Mouse (Mus musculus) testis, adult 2 months (tissue): Measurements from ENCODE around the gene Pqlc2. TPM values are rescaled to one million over a fixed set of nuclear protein-coding genes. Genes with fewer than 3 reads are reported as not detected.

ENCODE experiments used
- H3K27ac ChIP-seq: fragments of 200-500 bp; 2 replicates; pipeline ENCODE4 v1.5.1; 2012; ENCODE audit warnings: low read depth, low read length; ENCODE audit not compliant: control insufficient read depth, insufficient read depth
- H3K27me3 ChIP-seq: fragments of 200-500 bp; 2 replicates; pipeline ENCODE4 v1.6.1; 2012; ENCODE audit warnings: mild to moderate bottlenecking, low read length, moderate library complexity; ENCODE audit not compliant: control insufficient read depth, insufficient read depth
- H3K36me3 ChIP-seq: fragments of 200-500 bp; 2 replicates; pipeline ENCODE4 v1.6.1; 2012; ENCODE audit warnings: mild to moderate bottlenecking, low read length; ENCODE audit not compliant: control insufficient read depth, insufficient read depth
- H3K4me1 ChIP-seq: fragments of 200-500 bp; 2 replicates; pipeline ENCODE4 v1.6.1; 2012; ENCODE audit warnings: low read length; ENCODE audit not compliant: control insufficient read depth, insufficient read depth
- H3K4me3 ChIP-seq: fragments of 200-500 bp; 2 replicates; pipeline ENCODE4 v1.5.1; 2012; ENCODE audit warnings: low read depth, mild to moderate bottlenecking, low read length, moderate library complexity, mixed read lengths; ENCODE audit not compliant: control insufficient read depth
- CTCF ChIP-seq: fragments of 200-500 bp; IDR thresholded peaks from 2 replicates; pipeline ENCODE4 v1.5.1; 2012; ENCODE audit warnings: low read depth, mild to moderate bottlenecking, inconsistent platforms, low read length, moderate library complexity; ENCODE audit not compliant: control insufficient read depth, insufficient read depth, insufficient replicate concordance
- POLR2A ChIP-seq: fragments of 200-500 bp; IDR thresholded peaks from 2 replicates; pipeline ENCODE4 v1.6.1; 2012; ENCODE audit warnings: low read depth, mild to moderate bottlenecking, inconsistent platforms, low read length, moderate library complexity; ENCODE audit not compliant: control insufficient read depth
- polyA plus RNA-seq: library from polyadenylated mRNA; depleted of rRNA; stranded (reverse); fragments of >200 nt; gene quantifications from 2 replicates; pipeline ENCODE4 v1.2.3, GENCODE M21; 2012; rRNA removed

Gene Pqlc2
- 5.5 and 5.7 TPM in 2 replicates for polyA plus RNA-seq

GRCm38 (mm10) chr4:139310171-139310898 lies at the start of gene Pqlc2, which contains the start of gene Akr7a5:
TSS of gene Pqlc2 (minus strand) at chr4:139310708.
TSS of gene Akr7a5 (plus strand) at chr4:139310744.
- no peaks in the 10 kb centered on the region for H3K27me3 ChIP-seq
- H3K27ac ChIP-seq = peak within 1 kb of the TSS; percentile 78
- TF ChIP-seq POLR2A (peak; percentile 85), CTCF (no peak)
- peak within 1 kb of the TSS; percentile 97 for H3K4me3 ChIP-seq
- H3K4me1 ChIP-seq = peaks cover 14% of the 10 kb centered on the region
- H3K36me3 ChIP-seq = no peaks in the 10 kb centered on the region; the same call in 1 of the 2 replicates

GRCm38 (mm10) chr4:139357211-139357610 lies 46.7 kb upstream of the Pqlc2 start:
- TF ChIP-seq POLR2A (no peak), CTCF (no peak)
- H3K36me3 ChIP-seq = peaks cover 6% of the 10 kb centered on the region

GRCm38 (mm10) chr4:139352832-139353231 lies 42.3 kb upstream of the Pqlc2 start:
- TF ChIP-seq POLR2A (no peak), CTCF (no peak)
- peak overlapping the region; percentile 100 for H3K4me3 ChIP-seq
- peaks cover 10% of the 10 kb centered on the region for H3K4me1 ChIP-seq
- H3K27ac ChIP-seq = peak overlapping the region; percentile 100
- no peaks in the 10 kb centered on the region for H3K27me3 ChIP-seq
- H3K36me3 ChIP-seq = peaks cover 2% of the 10 kb centered on the region

More at GRCm38 (mm10) chr4:139357211-139357610, 46.7 kb upstream of the Pqlc2 start:
- peaks cover 4% of the 10 kb centered on the region for H3K4me1 ChIP-seq
- H3K27ac ChIP-seq = no peak overlapping the region
- no peaks in the 10 kb centered on the region for H3K27me3 ChIP-seq
- H3K4me3 ChIP-seq = no peak overlapping the region

GRCm38 (mm10) chr4:139351931-139352711 lies 41.6 kb upstream of the Pqlc2 start, which contains the start of the genes Mrto4, Emc1 and Ubr4:
TSS of gene Mrto4 (minus strand) at chr4:139352576.
TSS of gene Emc1 (plus strand) at chr4:139352587.
TSS of gene Ubr4 (plus strand) at chr4:139352609.
- H3K27me3 ChIP-seq = no peaks in the 10 kb centered on the region
- peak within 1 kb of the TSS; percentile 100 for H3K4me3 ChIP-seq
- H3K4me1 ChIP-seq = peaks cover 10% of the 10 kb centered on the region
- peak within 1 kb of the TSS; percentile 100 for H3K27ac ChIP-seq
- H3K36me3 ChIP-seq = peaks cover 2% of the 10 kb centered on the region
- no peak for TF ChIP-seq CTCF
- peak; percentile 73 for TF ChIP-seq POLR2A

- Histone ChIP-seq H3K4me3 (peak overlapping the region; percentile 18), H3K27me3 (no peaks in the 10 kb centered on the region), H3K27ac (no peak overlapping the region), H3K36me3 (no peaks in the 10 kb centered on the region; the same call in 1 of the 2 replicates), H3K4me1 (0 out of 2 replicates have a peak, but pooled peaks cover 3% of the 10 kb centered on the region)
- TF ChIP-seq CTCF = no peak
These were observed 35.0 kb upstream of the Pqlc2 start for GRCm38 (mm10) chr4:139345416-139346019.

- Histone ChIP-seq H3K4me3 (no peak overlapping the region), H3K36me3 (no peaks in the 10 kb centered on the region), H3K4me1 (0 out of 2 replicates have a peak, but pooled peaks cover 3% of the 10 kb centered on the region)
These were observed 33.2 kb upstream of the Pqlc2 start for GRCm38 (mm10) chr4:139343718-139344117.

More at GRCm38 (mm10) chr4:139343718-139344117, 33.2 kb upstream of the Pqlc2 start:
- TF ChIP-seq POLR2A = no peak
- TF ChIP-seq CTCF = no peak
- no peaks in the 10 kb centered on the region for H3K27me3 ChIP-seq
- H3K27ac ChIP-seq = no peak overlapping the region
